Mouse (Mus musculus) CD4-positive, CD25-positive, alpha-beta regulatory T cell (primary cell): ENCODE measurements around the gene Cyp2j12. TPM values are rescaled to one million over a fixed set of nuclear protein-coding genes. Genes with fewer than 3 reads are reported as not detected.

Experiments
- polyA plus RNA-seq: library from polyadenylated mRNA; unstranded; fragments of 100-300 nt; shearing (Covaris generic); gene quantifications from one replicate; pipeline ENCODE4 v1.2.1, GENCODE M21; 2017

The Cyp2j12 gene
- polyA plus RNA-seq: not detected

DNA sequence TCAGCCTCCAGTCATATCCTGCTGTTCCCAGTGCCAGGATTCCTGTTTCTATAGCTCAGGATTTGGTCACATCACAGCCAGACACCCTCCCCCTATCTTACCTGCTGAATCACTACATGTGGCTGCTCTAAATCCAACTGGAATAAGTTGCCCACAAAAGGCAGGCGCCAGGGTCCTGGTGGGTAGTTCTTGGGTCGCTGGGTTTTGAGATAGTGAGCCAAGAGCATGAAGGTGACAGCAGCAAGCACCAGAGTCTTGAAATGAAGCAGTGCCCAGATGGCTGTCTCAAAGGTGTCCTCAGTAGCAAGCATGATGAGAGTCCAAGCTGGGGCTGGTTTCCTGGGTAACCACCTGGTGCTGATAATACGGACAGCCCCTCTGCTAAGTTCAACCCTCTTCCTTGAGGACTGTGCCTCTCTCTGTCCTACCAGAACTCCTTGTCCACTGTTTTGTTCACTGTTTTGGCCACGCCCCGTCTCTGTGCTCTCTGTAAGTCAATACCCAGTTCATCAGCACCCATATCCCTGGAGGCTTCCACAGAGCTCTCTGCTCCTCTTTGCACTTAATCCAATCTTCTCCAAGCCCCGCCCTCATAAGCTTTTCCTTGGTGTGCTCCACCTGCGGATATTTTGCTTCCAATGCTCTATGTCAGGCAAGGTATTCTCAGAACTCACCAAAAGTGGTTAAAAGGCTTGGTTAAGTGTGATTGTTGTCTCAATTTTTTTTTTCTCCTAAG lies at the start of gene Cyp2j12:
TSS of gene Cyp2j12 (minus strand) at position 421 of the 736 bp plus-strand sequence.

DNA sequence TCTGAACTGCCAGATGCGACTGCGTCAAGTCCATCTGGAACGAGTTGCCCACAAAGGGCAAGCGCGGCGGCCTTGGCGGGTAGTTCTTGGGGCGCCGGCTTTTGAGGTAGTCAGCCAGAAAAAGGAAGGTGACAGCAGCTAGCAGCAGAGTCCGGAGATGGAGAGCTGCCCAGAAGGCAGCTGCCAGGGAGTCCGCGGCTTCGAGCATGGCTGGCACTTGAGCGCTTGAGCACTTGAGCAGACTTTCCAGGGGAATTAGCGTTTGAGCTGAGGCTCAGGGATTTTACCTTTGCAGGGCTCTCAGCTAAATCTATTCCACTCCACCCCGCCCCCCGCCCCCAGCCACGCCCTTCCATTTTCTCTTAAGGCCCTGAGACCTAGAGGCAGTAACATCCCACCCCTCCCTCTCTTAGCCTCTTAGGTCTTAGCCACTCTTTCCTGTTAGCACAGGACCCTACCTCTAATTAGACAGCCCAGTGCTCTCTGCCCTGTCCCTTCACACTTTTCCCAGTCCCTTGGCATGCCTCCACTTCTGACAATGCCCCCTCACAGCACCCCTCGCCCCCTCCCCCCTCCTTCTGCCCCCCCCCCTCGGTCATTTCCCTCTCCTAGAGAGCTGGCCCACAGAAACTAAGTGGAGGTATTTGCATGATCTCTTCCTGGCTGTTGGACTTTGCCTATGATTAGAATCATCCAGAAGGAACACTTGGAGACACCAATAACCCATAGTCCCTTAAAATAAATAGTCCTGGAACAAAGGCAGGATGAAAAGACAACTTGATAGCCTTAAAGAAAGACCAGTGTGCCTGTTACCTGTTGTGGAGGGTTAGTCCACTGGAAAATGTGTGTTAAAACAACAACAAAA lies 63.5 kb downstream of the Cyp2j12 start, which contains the start of gene Cyp2j13:
TSS of gene Cyp2j13 (minus strand) at position 286 of the 865 bp plus-strand sequence.

Other genes starting within 250 kb of the Cyp2j12 start
- gene Hook1, start 173.9 kb downstream of the Cyp2j12 start, polyA plus RNA-seq: 22.5 TPM
- not detected for gene Cyp2j13, start 63.6 kb downstream of the Cyp2j12 start, polyA plus RNA-seq
- not detected for gene Cyp2j7, start 95.5 kb upstream of the Cyp2j12 start, polyA plus RNA-seq
- gene Cyp2j11, start 207.5 kb upstream of the Cyp2j12 start, polyA plus RNA-seq: not detected